Mouse (Mus musculus) liver, postnatal 0 days (tissue): ENCODE data around the gene Srsf1.

Source experiments
- CTCF ChIP-seq: sonication (generic); IDR thresholded peaks from 2 replicates; pipeline ENCODE4 v1.5.1; 2016; ENCODE audit warnings: antibody characterized with exemption, low read depth
- EP300 ChIP-seq: IDR thresholded peaks from 2 replicates; pipeline ENCODE4 v1.6.1; 2016; ENCODE audit warnings: antibody characterized with exemption, low read depth, mild to moderate bottlenecking

GRCm38 (mm10) chr11:88048961-88049670 lies 1.9 kb downstream of the Srsf1 start:
- TF ChIP-seq CTCF: peak; percentile 14; the same call in 1 of the 2 replicates
- TF ChIP-seq EP300: no peak
